Mouse (Mus musculus): ENCODE data around the gene Itprip. TPM values are rescaled to one million over a fixed set of nuclear protein-coding genes. Genes with fewer than 3 reads are reported as not detected.

Itprip gene
- polyA plus RNA-seq (2012; ENCODE audit: insufficient read depth, insufficient read length, missing spikeins), result 0.42 and 1.6 TPM in 2 replicates

DNA sequence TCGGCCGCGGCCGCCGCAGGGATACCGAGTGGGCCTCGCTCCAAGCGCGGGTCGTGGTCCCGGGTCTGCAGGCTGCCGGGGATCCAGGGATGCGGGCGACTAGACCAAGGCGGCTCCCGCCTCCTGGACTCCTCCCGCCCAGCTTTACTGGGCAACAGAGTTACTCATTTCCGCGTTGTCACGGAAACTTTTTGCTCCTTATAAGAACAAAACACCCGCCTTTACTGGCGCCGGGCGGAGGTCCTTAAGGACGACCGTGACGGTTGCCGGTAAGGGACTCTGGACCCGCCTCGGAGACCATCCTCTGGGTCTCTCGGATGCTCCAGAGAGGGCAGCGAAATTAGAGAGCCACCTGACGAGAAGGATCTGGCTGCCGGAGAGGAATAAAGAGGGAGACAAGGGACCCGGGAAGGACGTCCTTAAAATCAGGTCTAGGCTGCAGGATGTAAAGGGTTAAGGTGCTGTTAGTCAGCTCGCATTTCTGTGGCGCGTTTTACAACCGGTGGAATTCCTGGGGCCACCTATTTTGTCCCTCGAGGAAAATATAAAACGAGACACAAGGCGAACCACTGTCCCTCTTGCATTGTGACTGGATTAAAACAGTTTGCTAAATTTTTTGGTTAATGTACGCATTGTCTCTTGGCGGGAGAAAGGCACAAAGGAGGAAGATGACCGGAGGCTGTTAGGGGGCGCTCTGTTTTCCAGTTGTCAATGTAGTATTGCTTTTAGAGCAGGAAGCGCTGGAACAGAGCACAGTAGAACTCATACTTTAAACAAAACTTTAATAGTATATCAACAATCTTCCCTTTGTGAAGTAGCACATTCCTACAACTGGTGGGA is at the start of gene Itprip, which contains the start of gene Cfap43:
Itprip (minus strand) TSS at position 174 of the 840 bp plus-strand sequence.
Cfap43 (minus strand) TSS at position 162 of the 840 bp plus-strand sequence.
- Histone ChIP-seq H3K4me1 (ENCODE audit: control insufficient read depth, insufficient read depth, insufficient read length, low read length) (peaks cover 5% of the 10 kb centered on the region), H3K4me3 (ENCODE audit: insufficient read depth, low read depth, low read length) (peak within 1 kb of the TSS; percentile 89), H3K27ac (replicated peaks; ENCODE audit: low read depth, low read length) (peak within 1 kb of the TSS; percentile 93)

DNA sequence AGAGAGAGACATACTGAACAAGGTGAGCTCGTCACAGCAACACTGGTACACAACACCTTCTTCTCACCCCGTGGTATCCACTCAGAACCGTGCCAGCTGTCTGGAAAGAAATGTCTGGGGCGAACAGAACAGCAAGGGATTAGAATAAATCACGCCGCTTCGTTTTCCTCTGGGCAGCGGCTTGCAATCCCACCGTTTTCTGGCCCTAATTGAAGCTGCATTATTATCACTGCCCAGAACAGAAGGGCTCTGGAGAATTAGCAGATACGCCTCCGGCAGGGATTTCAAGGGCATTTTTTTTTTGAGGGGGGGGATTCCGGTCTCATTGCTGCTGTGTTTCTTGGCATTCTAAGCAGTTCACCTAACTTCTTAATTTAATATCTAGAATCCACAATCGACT is 39.1 kb upstream of the Itprip start:
- H3K4me3 ChIP-seq (ENCODE audit: insufficient read depth, low read depth, low read length), result no peak overlapping the region
- no peaks in the 10 kb centered on the region for H3K4me1 ChIP-seq (ENCODE audit: control insufficient read depth, insufficient read depth, insufficient read length, low read length)
- no peak overlapping the region for H3K27ac ChIP-seq (replicated peaks; ENCODE audit: low read depth, low read length)

DNA sequence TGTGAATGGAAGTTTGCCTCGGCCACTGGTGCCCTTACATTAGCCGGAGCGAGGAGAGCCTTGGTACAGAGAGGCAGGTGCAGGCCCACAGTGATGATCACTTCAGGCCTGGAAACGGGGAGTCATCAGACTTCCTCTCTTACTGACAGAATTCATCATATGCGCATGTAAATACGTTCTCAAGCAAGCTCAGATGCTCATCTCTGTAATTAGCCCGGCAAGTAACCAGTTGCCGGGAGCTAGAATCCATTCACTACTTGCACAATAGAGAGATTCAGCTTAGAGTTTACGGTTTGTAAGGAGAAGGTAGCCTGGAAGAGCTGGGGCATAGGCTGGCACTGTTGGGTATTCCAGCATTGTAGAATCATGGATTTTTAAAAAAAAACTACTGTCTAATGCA is 34.1 kb upstream of the Itprip start:
- Histone ChIP-seq H3K4me3 (ENCODE audit: insufficient read depth, low read depth, low read length) (no peak overlapping the region), H3K4me1 (ENCODE audit: control insufficient read depth, insufficient read depth, insufficient read length, low read length) (no peaks in the 10 kb centered on the region), H3K27ac (replicated peaks; ENCODE audit: low read depth, low read length) (no peak overlapping the region)

DNA sequence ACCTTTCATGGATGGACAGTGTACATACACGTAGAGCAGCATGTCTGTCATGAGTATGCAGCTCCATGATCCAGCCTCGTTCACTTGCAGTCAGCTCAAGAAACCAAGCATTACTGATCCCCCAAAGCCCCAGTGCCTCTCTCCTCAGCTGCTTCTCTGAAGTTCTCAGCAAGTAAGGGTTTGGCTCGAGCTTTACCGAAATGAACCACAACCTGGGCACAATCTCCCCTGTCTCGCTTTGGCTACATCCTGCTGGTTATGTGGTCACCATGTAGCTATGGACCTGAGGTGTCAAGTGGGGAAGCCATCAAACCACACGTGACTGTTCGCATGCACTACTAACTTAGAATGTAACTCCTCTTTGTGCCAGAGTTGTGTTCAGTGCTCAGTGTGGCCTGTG is 31.8 kb upstream of the Itprip start:
- Histone ChIP-seq H3K4me1 (ENCODE audit: control insufficient read depth, insufficient read depth, insufficient read length, low read length) (no peaks in the 10 kb centered on the region), H3K27ac (replicated peaks; ENCODE audit: low read depth, low read length) (no peak overlapping the region), H3K4me3 (ENCODE audit: insufficient read depth, low read depth, low read length) (no peak overlapping the region)

DNA sequence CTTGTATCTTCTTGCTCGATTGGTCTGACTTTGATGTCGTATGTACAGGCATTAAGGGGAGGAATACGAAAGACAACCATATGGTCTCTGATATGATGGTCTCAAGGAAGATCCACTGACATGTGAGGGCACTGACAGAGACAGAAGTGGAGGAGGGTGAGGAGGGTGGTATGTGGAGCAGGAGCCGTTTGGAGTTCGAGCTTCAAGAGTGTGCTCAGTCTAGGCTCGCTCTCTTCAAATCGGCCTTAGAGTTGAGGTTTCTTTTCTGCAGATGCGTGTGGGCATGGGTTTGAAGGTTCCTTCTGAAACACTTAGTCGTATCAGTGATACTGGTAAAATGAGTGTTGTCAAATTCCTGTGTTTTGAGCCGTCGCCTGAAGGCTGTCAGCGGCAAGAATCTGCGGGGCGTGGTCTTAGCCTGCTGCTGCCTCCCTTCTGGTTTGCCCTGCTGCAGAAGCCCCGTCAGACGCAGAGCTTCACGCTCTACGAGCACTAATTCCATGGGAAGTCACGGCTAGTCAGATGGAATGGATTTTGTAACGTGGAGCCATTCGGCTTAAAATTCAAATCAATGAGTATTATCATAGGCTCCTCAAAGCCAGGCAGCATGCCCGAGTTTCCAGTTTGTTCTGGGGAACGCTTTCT is 27.8 kb upstream of the Itprip start:
- Histone ChIP-seq H3K4me3 (ENCODE audit: insufficient read depth, low read depth, low read length) (no peak overlapping the region), H3K4me1 (ENCODE audit: control insufficient read depth, insufficient read depth, insufficient read length, low read length) (no peaks in the 10 kb centered on the region), H3K27ac (replicated peaks; ENCODE audit: low read depth, low read length) (no peak overlapping the region)

DNA sequence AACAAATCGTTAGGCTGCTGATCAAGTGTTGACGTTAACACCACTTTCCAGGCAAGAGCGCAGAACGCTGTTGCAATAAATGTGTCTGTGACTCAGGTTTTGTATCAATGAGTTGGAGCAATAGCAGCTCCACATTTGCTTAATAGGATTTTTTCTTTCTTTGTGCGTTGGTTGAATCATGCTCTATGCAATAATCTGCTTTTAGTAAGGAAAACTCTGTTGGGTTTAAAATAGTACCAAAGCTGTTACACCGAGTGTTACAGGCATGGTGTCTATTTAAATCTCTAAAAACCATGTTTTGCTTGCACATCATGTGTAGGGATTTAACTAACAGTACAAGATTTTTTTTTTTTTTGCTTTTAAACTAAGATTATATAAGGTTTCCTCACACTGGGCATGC is 20.3 kb upstream of the Itprip start:
- Histone ChIP-seq H3K4me1 (ENCODE audit: control insufficient read depth, insufficient read depth, insufficient read length, low read length) (no peaks in the 10 kb centered on the region), H3K27ac (replicated peaks; ENCODE audit: low read depth, low read length) (no peak overlapping the region), H3K4me3 (ENCODE audit: insufficient read depth, low read depth, low read length) (no peak overlapping the region)

DNA sequence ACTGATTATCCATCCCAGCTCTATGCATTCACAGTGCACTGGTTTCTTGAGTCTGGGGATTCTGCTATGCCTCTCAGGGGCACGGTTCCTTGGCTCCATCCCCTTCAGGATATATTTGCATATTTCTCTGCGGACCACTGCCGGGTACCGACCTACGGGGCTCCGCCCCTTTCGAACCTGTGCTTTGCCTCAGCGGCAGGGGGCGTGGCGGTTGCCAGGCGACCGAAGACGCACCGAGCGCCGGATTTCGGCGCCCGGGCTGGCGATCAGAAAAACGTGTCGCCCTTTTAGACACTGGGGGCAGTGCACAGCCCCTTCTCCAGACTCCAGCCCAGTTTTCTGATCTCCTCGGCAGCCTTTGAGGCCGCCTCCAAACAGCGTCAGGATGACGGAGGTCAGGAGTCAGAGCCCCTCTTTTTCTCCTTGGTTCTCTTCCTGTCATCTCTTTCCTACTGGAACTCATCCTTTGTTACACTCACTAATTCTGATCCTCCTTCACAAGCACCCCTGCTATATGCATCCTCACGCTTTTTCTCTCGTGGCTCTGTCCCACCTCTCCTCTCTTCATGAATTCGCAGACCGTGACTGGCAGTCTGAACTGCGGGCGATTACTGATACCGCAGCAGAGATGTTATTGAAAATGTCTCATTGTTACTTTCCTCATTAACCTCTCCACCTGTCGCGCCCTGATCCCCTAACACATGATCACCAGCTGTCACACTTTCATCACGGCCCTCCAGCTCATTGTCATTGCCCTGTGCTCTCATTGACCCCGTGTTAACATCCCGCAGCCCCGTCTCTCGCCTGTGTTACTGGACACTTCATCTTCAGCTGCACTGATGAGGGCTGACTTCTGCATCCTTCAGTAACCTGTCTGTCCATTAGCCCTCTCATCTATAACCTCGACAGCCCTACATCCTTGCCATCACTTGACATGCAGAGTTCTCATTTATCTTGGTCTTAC is 18.6 kb upstream of the Itprip start, which contains the start of gene Cfap58:
Cfap58 (plus strand) TSS at position 233 of the 964 bp plus-strand sequence.
- peak within 1 kb of the TSS; percentile 49 for H3K4me3 ChIP-seq (ENCODE audit: insufficient read depth, low read depth, low read length)
- H3K27ac ChIP-seq (replicated peaks; ENCODE audit: low read depth, low read length), result no peak within 1 kb of the TSS
- no peaks in the 10 kb centered on the region for H3K4me1 ChIP-seq (ENCODE audit: control insufficient read depth, insufficient read depth, insufficient read length, low read length)

DNA sequence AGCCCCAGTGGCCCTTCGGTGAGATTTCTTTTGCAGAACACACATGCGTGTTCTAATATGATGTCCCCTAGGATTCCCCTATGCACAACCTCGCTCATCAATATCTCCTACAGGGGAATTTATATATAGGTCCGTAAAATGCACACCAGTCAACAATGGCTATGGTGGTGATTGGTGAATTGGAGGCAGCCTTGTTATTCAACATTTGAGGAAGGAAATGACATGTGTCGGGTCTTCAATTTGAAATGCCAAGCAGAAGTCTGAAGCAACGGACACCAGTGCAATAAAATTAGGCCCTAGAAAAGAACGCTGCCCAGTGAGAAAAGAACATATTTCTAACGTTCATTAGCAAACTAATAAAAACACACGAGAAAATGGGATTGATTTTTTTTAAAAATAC is 17.8 kb upstream of the Itprip start:
- H3K4me1 ChIP-seq (ENCODE audit: control insufficient read depth, insufficient read depth, insufficient read length, low read length), result no peaks in the 10 kb centered on the region

DNA sequence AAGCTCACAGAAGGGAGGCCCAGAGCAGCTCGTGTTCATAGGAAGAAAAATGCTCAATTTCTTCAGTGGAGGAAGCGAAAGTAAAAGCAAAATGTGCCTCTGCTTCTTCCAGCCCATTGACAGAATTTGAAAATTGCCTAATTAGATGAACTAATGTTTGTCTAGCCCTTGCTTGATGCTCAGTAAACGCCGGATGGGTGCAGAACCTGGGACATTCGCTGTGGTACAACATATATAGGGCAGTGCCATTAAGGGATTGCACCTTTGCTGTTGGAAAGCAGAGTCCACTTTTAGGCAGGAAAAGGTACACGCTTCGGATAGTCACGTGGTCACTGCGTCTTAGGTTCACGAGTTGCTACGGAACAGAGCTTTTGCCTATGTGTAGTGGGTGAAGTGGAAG is 17.4 kb upstream of the Itprip start:
- H3K27ac ChIP-seq (replicated peaks; ENCODE audit: low read depth, low read length), result no peak overlapping the region
- H3K4me1 ChIP-seq (ENCODE audit: control insufficient read depth, insufficient read depth, insufficient read length, low read length), result no peaks in the 10 kb centered on the region
- no peak overlapping the region for H3K4me3 ChIP-seq (ENCODE audit: insufficient read depth, low read depth, low read length)

More for the DNA sequence above, 17.8 kb upstream of the Itprip start:
- no peak overlapping the region for H3K4me3 ChIP-seq (ENCODE audit: insufficient read depth, low read depth, low read length)
- no peak overlapping the region for H3K27ac ChIP-seq (replicated peaks; ENCODE audit: low read depth, low read length)

DNA sequence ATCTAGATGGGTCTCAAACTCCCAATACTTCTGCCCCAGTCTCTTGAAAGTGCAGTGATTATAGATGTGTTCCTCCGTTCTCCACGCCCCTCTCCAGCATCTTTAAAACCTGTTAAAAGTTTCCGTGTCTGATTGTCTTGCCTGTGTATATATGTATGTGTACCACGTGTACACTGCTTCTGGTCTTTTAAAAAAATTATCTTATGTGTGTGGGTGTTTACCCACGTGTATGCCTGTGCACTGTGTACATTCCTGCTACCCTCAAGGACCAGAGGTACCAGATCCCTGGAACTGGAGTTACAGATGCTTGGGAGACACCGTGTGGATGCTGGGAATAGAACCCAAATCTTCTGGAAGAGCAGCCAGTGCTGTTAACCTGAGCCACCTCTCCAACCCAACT is 16.4 kb upstream of the Itprip start:
- Histone ChIP-seq H3K4me1 (ENCODE audit: control insufficient read depth, insufficient read depth, insufficient read length, low read length) (no peaks in the 10 kb centered on the region), H3K4me3 (ENCODE audit: insufficient read depth, low read depth, low read length) (no peak overlapping the region), H3K27ac (replicated peaks; ENCODE audit: low read depth, low read length) (no peak overlapping the region)

DNA sequence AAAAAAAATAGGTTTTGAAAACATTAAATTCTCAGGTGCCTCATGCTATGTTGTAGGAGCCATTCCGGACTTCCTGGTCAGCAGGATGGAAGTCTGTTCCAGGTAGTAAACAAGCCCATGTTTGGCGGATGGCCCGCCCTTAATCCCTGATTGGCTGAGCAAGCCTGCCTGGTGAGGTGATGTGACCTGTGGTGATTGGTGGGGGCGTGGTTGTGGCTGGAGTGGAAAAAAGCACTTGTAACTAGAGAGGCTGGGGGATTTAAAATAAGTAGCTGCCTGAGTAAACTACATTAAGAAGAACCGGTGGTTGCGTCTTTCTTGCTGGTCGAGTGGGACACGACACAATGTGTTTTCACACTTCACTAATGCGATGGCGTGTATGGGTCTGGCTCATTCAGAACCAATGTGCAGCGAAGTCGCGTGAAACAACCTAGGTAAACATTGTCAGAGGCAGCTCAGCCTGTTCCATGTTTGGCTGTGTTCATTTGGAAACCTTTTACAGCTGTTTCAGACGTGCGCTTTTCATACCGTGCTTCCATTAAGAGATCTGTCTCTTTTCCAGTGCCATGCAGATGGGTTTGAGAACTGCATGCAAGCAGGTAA is 15.6 kb upstream of the Itprip start:
- H3K4me3 ChIP-seq (ENCODE audit: insufficient read depth, low read depth, low read length), result no peak overlapping the region
- H3K27ac ChIP-seq (replicated peaks; ENCODE audit: low read depth, low read length), result no peak overlapping the region
- no peaks in the 10 kb centered on the region for H3K4me1 ChIP-seq (ENCODE audit: control insufficient read depth, insufficient read depth, insufficient read length, low read length)

DNA sequence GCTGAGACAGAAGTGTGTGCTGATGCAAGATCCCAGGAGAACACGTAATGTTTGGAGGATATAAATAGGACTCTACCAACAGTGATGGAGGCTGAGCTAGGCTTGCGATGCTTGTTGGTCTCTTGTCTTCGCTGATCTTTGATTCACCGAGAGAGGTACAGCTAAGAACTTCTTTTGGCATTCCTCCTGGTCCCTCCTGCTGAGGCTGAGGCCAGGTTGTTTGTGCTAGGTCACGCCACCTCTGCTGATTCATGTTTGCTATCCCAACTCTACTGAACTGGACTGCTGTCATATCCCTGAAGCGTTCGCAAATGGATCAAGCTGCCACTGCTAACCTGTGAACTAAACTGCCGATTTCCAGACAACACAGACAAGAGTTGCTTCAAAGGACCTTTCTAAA is 15.0 kb upstream of the Itprip start:
- no peaks in the 10 kb centered on the region for H3K4me1 ChIP-seq (ENCODE audit: control insufficient read depth, insufficient read depth, insufficient read length, low read length)
- no peak overlapping the region for H3K27ac ChIP-seq (replicated peaks; ENCODE audit: low read depth, low read length)
- no peak overlapping the region for H3K4me3 ChIP-seq (ENCODE audit: insufficient read depth, low read depth, low read length)

DNA sequence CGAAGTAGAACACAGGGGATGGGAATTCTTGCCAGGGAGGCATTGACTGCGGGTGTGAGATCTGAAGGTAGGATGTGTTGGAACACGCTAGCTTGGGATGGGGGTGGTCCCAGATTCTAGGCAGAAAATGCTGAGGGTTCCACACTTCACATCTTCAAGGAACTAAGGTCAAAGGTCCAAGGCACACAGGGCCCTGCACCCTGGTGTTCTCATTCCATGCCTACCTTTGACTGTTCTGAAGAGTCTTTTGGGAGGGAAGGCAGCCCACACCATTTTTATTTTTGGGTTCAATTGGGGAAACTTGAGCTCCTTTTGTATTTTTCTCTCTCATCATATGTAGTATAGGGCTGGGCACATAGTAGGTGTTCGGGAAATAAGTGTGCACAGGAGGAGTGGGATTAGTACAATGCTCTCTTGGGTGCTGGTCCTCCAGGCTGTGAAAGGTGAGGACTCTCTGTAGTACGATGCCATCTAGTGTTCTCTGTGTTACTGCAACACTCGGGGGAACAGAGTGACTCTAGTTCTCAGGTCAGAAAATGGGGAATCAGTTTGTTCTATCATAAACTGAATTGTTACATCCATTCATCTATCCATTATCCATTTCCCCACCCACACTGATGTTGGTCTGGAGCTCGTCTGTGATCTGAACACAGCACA is 13.0 kb upstream of the Itprip start:
- Histone ChIP-seq H3K4me1 (ENCODE audit: control insufficient read depth, insufficient read depth, insufficient read length, low read length) (no peaks in the 10 kb centered on the region), H3K27ac (replicated peaks; ENCODE audit: low read depth, low read length) (no peak overlapping the region), H3K4me3 (ENCODE audit: insufficient read depth, low read depth, low read length) (no peak overlapping the region)

DNA sequence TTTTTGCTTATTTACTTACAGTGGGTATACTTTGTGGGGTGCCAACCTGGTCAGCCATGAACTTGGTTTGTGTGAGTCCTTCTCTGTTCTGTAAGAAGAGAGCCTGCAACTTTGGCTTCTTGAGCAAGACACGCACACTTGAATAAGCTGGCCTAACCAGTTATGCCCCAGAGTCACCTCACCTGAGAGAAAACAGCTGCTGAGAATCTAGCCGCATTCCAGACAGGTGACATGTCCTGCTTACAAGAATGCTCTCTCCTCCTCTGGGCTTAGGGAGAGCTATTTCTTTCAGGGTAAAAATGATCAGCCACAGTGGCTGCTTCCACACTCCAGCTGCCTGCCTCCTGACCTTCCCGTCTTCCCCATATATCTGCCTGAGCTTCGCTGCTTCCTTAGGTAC is 9.9 kb upstream of the Itprip start:
- Histone ChIP-seq H3K27ac (replicated peaks; ENCODE audit: low read depth, low read length) (no peak overlapping the region), H3K4me1 (ENCODE audit: control insufficient read depth, insufficient read depth, insufficient read length, low read length) (peaks cover 7% of the 10 kb centered on the region; the same call in 1 of the 2 replicates), H3K4me3 (ENCODE audit: insufficient read depth, low read depth, low read length) (no peak overlapping the region)

Data from brown adipose tissue, adult 24 weeks (tissue).